Mouse (Mus musculus): ENCODE measurements around the gene Cd38. TPM values are rescaled to one million over a fixed set of nuclear protein-coding genes. Genes with fewer than 3 reads are reported as not detected.
A peak's percentile ranks its signal among the peaks of the same experiment; 100 is the strongest.

Cd38 gene
- polyA plus RNA-seq (2016; fragmentation: Nextera tagmentation; extraction: Ambion mirVana), result 23.4 and 24.0 TPM in 2 replicates

- H3K4me2 ChIP-seq, result peak within 1 kb of the TSS; percentile 86
- no peak for ATAC-seq (ENCODE audit: insufficient number of reproducible peaks, low FRiP score)
- H3K36me3 ChIP-seq, result no peaks in the 10 kb centered on the region
- H3K4me1 ChIP-seq (replicated peaks), result peaks cover 16% of the 10 kb centered on the region; the same call in 1 of the 2 replicates
- peak within 1 kb of the TSS; percentile 60 for H3K4me3 ChIP-seq
- H3K27me3 ChIP-seq (replicated peaks), result no peaks in the 10 kb centered on the region; the same call in 1 of the 2 replicates
- no peaks in the 10 kb centered on the region for H3K9me3 ChIP-seq (replicated peaks)
- H3K27ac ChIP-seq (ENCODE audit: poor library complexity, severe bottlenecking), result peak within 1 kb of the TSS; percentile 80
- peak within 1 kb of the TSS; percentile 67 for H3K9ac ChIP-seq
Measured at GRCm38 (mm10) chr5:43868253-43868652, at the start of gene Cd38. Gene Cd38, plus strand, starts transcription at chr5:43868553.

GRCm38 (mm10) chr5:43818695-43819094, 49.7 kb upstream of the Cd38 start, which contains the start of gene Bst1:
Gene Bst1, plus strand, starts transcription at chr5:43818885.
- WGBS, result 52% methylated on average over 12 of the region's 12 CpGs

DNA sequence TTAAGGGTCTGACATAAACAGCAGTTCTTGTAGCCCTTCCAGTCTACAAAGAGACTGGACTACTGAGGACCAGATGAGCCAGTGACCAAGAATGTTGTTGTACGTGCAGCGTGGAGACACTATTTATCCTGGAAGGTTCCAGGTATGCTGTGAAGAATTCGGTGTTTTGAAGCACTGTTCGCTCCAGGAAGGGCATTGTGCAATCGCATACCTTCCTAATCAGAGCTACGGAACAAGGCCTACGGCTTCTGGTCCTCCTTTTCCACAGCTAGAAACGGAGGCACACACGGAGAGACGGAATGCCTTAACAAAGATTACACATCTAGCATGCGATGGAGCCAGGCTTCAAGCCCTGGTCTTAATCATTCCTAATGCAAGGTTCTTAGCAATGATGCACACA, 47.6 kb upstream of the Cd38 start:
- H3K36me3 ChIP-seq, result no peaks in the 10 kb centered on the region
- no peaks in the 10 kb centered on the region for H3K27me3 ChIP-seq (replicated peaks)
- H3K4me2 ChIP-seq, result no peak overlapping the region
- H3K4me1 ChIP-seq (replicated peaks), result peaks cover 7% of the 10 kb centered on the region; the same call in 1 of the 2 replicates
- no peaks in the 10 kb centered on the region for H3K9me3 ChIP-seq (replicated peaks)
- no peak overlapping the region for H3K27ac ChIP-seq (ENCODE audit: poor library complexity, severe bottlenecking)
- no peak overlapping the region for H3K9ac ChIP-seq
- WGBS, result 61% methylated on average over 11 of the region's 11 CpGs
- ATAC-seq (ENCODE audit: insufficient number of reproducible peaks, low FRiP score), result no peak
- no peak overlapping the region for H3K4me3 ChIP-seq

More at GRCm38 (mm10) chr5:43818695-43819094, 49.7 kb upstream of the Cd38 start, which contains the start of gene Bst1:
- Histone ChIP-seq H3K9me3 (replicated peaks) (no peaks in the 10 kb centered on the region), H3K27ac (ENCODE audit: poor library complexity, severe bottlenecking) (no peak within 1 kb of the TSS), H3K36me3 (no peaks in the 10 kb centered on the region), H3K9ac (no peak within 1 kb of the TSS), H3K4me3 (no peak within 1 kb of the TSS), H3K4me1 (replicated peaks) (peaks cover 7% of the 10 kb centered on the region; the same call in 1 of the 2 replicates), H3K4me2 (no peak within 1 kb of the TSS), H3K27me3 (replicated peaks) (no peaks in the 10 kb centered on the region)
- no peak for ATAC-seq (ENCODE audit: insufficient number of reproducible peaks, low FRiP score)

DNA sequence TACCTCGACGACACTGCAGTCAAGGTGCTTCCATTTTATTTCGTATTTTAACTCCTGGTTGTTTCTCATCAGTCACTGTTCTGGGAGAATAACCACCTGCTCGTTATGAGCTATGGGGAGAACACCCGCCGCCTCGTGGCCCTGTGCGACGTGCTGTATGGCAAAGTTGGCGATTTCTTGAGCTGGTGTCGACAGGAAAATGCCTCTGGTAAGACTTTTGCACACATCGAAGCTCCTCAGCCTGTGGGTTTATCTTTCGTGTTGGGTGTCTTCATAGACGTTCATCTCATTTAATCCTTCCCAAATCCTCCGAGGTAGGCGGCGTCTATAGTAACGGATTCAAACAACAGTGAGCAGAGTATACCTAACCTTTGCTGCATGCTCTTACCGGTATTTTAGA, 46.8 kb upstream of the Cd38 start, which contains the start of gene Fbxl5:
TSS of gene Fbxl5 (minus strand) at position 101 of the 400 bp plus-strand sequence.
- Histone ChIP-seq H3K4me2 (no peak within 1 kb of the TSS), H3K27ac (ENCODE audit: poor library complexity, severe bottlenecking) (no peak within 1 kb of the TSS), H3K9me3 (replicated peaks) (no peaks in the 10 kb centered on the region), H3K36me3 (no peaks in the 10 kb centered on the region), H3K4me3 (no peak within 1 kb of the TSS), H3K27me3 (replicated peaks) (no peaks in the 10 kb centered on the region), H3K9ac (no peak within 1 kb of the TSS), H3K4me1 (replicated peaks) (peaks cover 7% of the 10 kb centered on the region; the same call in 1 of the 2 replicates)
- WGBS, result 73% methylated on average over 19 of the region's 19 CpGs
- no peak for ATAC-seq (ENCODE audit: insufficient number of reproducible peaks, low FRiP score)

DNA sequence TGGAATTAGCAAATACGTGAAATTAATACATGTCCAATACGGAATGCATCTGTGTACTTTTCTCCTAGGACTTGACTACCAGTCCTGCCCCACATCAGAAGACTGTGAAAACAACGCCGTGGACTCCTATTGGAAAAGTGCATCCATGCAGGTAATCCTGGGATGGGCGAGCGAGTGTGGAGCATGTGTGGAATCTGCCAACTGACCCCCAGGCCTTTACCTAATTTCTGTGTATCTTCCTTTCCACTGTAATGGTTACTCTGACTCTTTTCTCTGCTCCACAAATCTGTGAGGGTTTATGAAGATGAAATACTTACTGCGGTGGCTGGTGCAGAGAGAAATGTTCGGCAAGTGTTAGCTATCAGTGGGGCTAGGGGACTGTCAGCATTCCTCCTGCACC, 46.2 kb upstream of the Cd38 start:
- H3K27me3 ChIP-seq (replicated peaks), result no peaks in the 10 kb centered on the region
- no peak for ATAC-seq (ENCODE audit: insufficient number of reproducible peaks, low FRiP score)
- H3K4me2 ChIP-seq, result no peak overlapping the region
- no peaks in the 10 kb centered on the region for H3K9me3 ChIP-seq (replicated peaks)
- H3K36me3 ChIP-seq, result no peaks in the 10 kb centered on the region
- no peak overlapping the region for H3K27ac ChIP-seq (ENCODE audit: poor library complexity, severe bottlenecking)
- no peak overlapping the region for H3K4me3 ChIP-seq
- H3K9ac ChIP-seq, result no peak overlapping the region
- 90% methylated on average over 8 of the region's 8 CpGs for WGBS
- H3K4me1 ChIP-seq (replicated peaks), result peaks cover 7% of the 10 kb centered on the region; the same call in 1 of the 2 replicates

DNA sequence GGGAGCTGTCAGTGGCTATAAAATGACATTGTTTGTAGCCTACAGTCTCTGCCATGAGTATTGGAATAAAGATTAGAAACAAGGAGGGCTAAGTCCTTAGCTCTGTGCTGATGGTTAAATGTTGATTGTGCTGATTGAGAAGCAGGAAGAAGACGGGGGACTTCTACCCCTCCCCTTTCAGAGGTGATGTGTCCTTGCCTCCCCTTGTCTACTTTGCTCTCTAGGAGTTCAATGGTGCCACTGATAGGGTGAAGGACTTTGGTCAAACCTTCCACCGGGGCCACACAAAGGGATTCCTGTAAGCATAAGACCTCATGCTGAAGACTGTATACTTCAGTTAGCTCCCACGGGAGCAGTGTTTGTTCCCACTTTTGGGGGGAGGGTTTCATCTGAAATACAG, 45.5 kb upstream of the Cd38 start:
- H3K4me1 ChIP-seq (replicated peaks), result peaks cover 7% of the 10 kb centered on the region; the same call in 1 of the 2 replicates
- H3K9me3 ChIP-seq (replicated peaks), result no peaks in the 10 kb centered on the region
- H3K4me2 ChIP-seq, result no peak overlapping the region
- H3K27me3 ChIP-seq (replicated peaks), result no peaks in the 10 kb centered on the region
- H3K27ac ChIP-seq (ENCODE audit: poor library complexity, severe bottlenecking), result no peak overlapping the region
- 58% methylated on average over 3 of the region's 3 CpGs for WGBS
- no peaks in the 10 kb centered on the region for H3K36me3 ChIP-seq
- no peak overlapping the region for H3K9ac ChIP-seq
- no peak overlapping the region for H3K4me3 ChIP-seq
- ATAC-seq (ENCODE audit: insufficient number of reproducible peaks, low FRiP score), result no peak

DNA sequence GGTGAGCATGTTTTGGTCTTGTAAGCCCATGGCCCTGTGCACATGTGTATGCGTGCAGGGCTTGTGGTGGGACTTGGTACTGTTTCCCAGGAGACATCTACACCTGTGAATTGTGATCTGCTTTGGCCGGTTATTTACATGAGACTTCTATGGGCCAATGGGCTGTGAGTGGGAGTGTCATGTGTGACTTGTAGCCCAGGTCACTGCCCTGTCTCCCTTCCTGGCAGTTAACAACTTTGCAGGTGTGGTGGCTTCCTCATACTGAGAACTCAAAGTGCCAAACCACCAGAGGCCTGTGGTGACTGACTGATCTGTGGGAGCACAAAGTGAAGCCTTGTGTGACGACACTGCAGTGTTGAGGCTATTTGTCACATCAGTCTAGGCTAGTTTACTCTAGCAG, 43.8 kb upstream of the Cd38 start:
- H3K9ac ChIP-seq, result no peak overlapping the region
- WGBS, result 80% methylated on average over 3 of the region's 3 CpGs
- H3K27me3 ChIP-seq (replicated peaks), result no peaks in the 10 kb centered on the region
- no peaks in the 10 kb centered on the region for H3K36me3 ChIP-seq
- no peaks in the 10 kb centered on the region for H3K9me3 ChIP-seq (replicated peaks)
- no peak overlapping the region for H3K4me2 ChIP-seq
- no peaks in the 10 kb centered on the region for H3K4me1 ChIP-seq (replicated peaks)
- no peak overlapping the region for H3K4me3 ChIP-seq
- no peak overlapping the region for H3K27ac ChIP-seq (ENCODE audit: poor library complexity, severe bottlenecking)
- ATAC-seq (ENCODE audit: insufficient number of reproducible peaks, low FRiP score), result no peak

DNA sequence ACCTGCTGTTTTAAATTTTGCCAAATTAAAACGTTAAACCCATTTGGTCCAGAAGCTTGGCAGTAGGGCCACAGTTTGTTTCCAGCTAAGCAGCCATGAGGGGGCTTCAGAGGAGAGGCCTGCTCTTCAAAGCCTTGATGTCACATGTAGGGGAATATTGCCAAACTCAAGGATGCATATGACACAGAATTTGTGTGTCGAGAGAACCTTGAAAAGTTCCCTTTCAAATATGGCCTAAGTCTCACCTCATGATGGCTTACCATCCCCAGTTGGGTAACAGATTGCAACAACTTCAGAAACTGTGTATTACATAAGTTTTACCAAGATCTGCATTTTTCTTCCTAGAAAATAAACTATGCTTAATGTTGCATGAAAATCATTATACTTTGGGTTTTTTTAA, 41.5 kb upstream of the Cd38 start:
- H3K27ac ChIP-seq (ENCODE audit: poor library complexity, severe bottlenecking), result no peak overlapping the region
- no peak overlapping the region for H3K4me2 ChIP-seq
- no peaks in the 10 kb centered on the region for H3K9me3 ChIP-seq (replicated peaks)
- H3K27me3 ChIP-seq (replicated peaks), result no peaks in the 10 kb centered on the region
- H3K9ac ChIP-seq, result no peak overlapping the region
- H3K4me3 ChIP-seq, result no peak overlapping the region
- no peak for ATAC-seq (ENCODE audit: insufficient number of reproducible peaks, low FRiP score)
- H3K4me1 ChIP-seq (replicated peaks), result no peaks in the 10 kb centered on the region
- WGBS, result 76% methylated on average over 2 of the region's 2 CpGs
- H3K36me3 ChIP-seq, result no peaks in the 10 kb centered on the region

DNA sequence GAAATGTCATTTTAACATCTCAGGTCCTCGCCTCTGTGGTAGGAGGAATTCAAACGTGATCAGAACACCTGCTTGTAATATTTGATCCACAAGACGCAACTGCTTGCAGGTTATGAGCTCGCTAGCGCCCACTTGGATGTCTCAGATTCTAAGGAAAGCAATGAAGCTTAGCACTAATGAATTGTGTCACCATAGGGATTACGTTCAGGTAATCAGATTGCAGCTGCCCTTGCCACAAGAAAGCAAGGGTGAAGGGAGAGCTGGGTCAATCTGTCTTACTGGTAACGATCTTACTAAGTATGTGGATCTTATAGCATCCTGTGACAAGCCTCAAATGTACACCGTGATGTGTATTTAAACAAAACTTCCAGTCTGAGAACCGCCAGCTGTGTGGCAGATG, 41.0 kb upstream of the Cd38 start:
- Histone ChIP-seq H3K4me1 (replicated peaks) (no peaks in the 10 kb centered on the region), H3K4me2 (no peak overlapping the region), H3K4me3 (no peak overlapping the region), H3K9ac (no peak overlapping the region), H3K27me3 (replicated peaks) (no peaks in the 10 kb centered on the region), H3K9me3 (replicated peaks) (no peaks in the 10 kb centered on the region), H3K27ac (ENCODE audit: poor library complexity, severe bottlenecking) (no peak overlapping the region), H3K36me3 (no peaks in the 10 kb centered on the region)
- WGBS, result 83% methylated on average over 9 of the region's 9 CpGs
- ATAC-seq (ENCODE audit: insufficient number of reproducible peaks, low FRiP score), result no peak

DNA sequence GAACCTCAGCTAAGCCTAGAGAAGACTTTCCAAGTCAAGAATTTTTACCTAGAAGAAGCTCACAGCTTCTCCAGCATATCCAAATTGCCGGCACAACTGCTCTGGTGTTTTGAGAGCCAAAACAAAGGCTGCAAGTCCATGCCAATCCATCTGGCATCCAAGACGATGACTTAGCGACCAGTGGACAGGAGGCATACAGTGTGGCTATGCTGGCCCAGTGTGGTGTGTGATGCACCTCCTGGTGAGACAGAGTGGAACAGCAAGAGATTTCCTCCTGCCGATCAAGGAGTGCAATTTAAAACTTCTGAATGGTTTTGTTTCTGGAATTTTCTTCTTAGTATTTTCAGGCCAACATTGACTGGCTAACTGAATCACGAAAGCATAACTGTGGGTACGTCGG, 31.8 kb upstream of the Cd38 start:
- no peak overlapping the region for H3K4me3 ChIP-seq
- no peaks in the 10 kb centered on the region for H3K36me3 ChIP-seq
- no peaks in the 10 kb centered on the region for H3K4me1 ChIP-seq (replicated peaks)
- H3K4me2 ChIP-seq, result no peak overlapping the region
- H3K9ac ChIP-seq, result no peak overlapping the region
- no peak for ATAC-seq (ENCODE audit: insufficient number of reproducible peaks, low FRiP score)
- H3K9me3 ChIP-seq (replicated peaks), result no peaks in the 10 kb centered on the region
- 91% methylated on average over 7 of the region's 7 CpGs for WGBS
- no peak overlapping the region for H3K27ac ChIP-seq (ENCODE audit: poor library complexity, severe bottlenecking)
- H3K27me3 ChIP-seq (replicated peaks), result no peaks in the 10 kb centered on the region

- no peaks in the 10 kb centered on the region for H3K27me3 ChIP-seq (replicated peaks)
- no peak for ATAC-seq (ENCODE audit: insufficient number of reproducible peaks, low FRiP score)
- no peak overlapping the region for H3K27ac ChIP-seq (ENCODE audit: poor library complexity, severe bottlenecking)
- no peak overlapping the region for H3K4me3 ChIP-seq
- no peak overlapping the region for H3K9ac ChIP-seq
- H3K4me1 ChIP-seq (replicated peaks), result 0 out of 2 replicates have a peak, but pooled peaks cover 3% of the 10 kb centered on the region
- H3K4me2 ChIP-seq, result no peak overlapping the region
- no peaks in the 10 kb centered on the region for H3K36me3 ChIP-seq
- H3K9me3 ChIP-seq (replicated peaks), result no peaks in the 10 kb centered on the region
- WGBS, result 57% methylated on average over 5 of the region's 5 CpGs
Measured at GRCm38 (mm10) chr5:43837372-43837771, 31.0 kb upstream of the Cd38 start.

All from heart, embryonic 12.5 days (tissue).